Mouse (Mus musculus) heart, embryonic 10.5 days (tissue): Measurements from ENCODE around the gene Pdlim7. TPM values are rescaled to one million over a fixed set of nuclear protein-coding genes. Genes with fewer than 3 reads are reported as not detected.

ENCODE experiments used
- microRNA-seq: library from miRNA; unstranded; fragments of <30 nt; microRNA quantifications from one replicate; pipeline ENCODE4, GENCODE M21; 2017
- polyA plus RNA-seq: library from polyadenylated mRNA; unstranded; fragments of >200 nt; fragmentation: Nextera tagmentation; extraction: Ambion mirVana; gene quantifications from 2 replicates; pipeline ENCODE4 v1.2.1, GENCODE M21; 2016

Pdlim7 gene
- polyA plus RNA-seq, 1 experiment from 2014 or later: 397 TPM

Small RNA genes within 50 kb of the gene (microRNA-seq; reads per million reads assigned to microRNA genes)
- gene Mir6943: not detected
- gene Mir6944: 37.6 reads per million, percentile 41 among the genes with 10 or more reads in this experiment
- gene Mir6945: 11.4 reads per million, percentile 26 among the genes with 10 or more reads in this experiment

Other genes starting within 250 kb of the Pdlim7 start
- 478 and 538 TPM in 2 replicates for gene Prelid1, start 193.2 kb downstream of the Pdlim7 start, polyA plus RNA-seq
- 57.4 and 76.2 TPM in 2 replicates for gene Rab24, start 191.7 kb downstream of the Pdlim7 start, polyA plus RNA-seq
- gene Mxd3, start 183.9 kb downstream of the Pdlim7 start, polyA plus RNA-seq: 14.3 and 15.0 TPM in 2 replicates
- 114 and 117 TPM in 2 replicates for gene Lman2, start 150.9 kb downstream of the Pdlim7 start, polyA plus RNA-seq
- gene Rgs14, start 143.9 kb downstream of the Pdlim7 start, polyA plus RNA-seq: 0.18 and 0.68 TPM in 2 replicates
- gene Slc34a1, start 115.5 kb downstream of the Pdlim7 start, polyA plus RNA-seq: not detected in 2 replicates
- gene Pfn3, start 98.4 kb downstream of the Pdlim7 start, polyA plus RNA-seq: not detected in 2 replicates
- 0.21 and 8.5 TPM in 2 replicates for gene F12, start 86.9 kb downstream of the Pdlim7 start, polyA plus RNA-seq
- 29.5 and 44.2 TPM in 2 replicates for gene Grk6, start 68.6 kb downstream of the Pdlim7 start, polyA plus RNA-seq
- gene Prr7, start 49.4 kb downstream of the Pdlim7 start, polyA plus RNA-seq: 0.17 and 0.21 TPM in 2 replicates
- gene Dbn1, start 25.6 kb downstream of the Pdlim7 start, polyA plus RNA-seq: 101 and 166 TPM in 2 replicates
- gene Dok3, start 15.6 kb upstream of the Pdlim7 start, polyA plus RNA-seq: 0.57 and 2.4 TPM in 2 replicates
- gene Ddx41, start 23.0 kb upstream of the Pdlim7 start, polyA plus RNA-seq: 43.4 and 64.1 TPM in 2 replicates
- 25.9 and 44.0 TPM in 2 replicates for gene Fam193b, start 57.4 kb upstream of the Pdlim7 start, polyA plus RNA-seq
- gene Tmed9, start 60.1 kb upstream of the Pdlim7 start, polyA plus RNA-seq: 129 and 173 TPM in 2 replicates
- gene B4galt7, start 86.2 kb upstream of the Pdlim7 start, polyA plus RNA-seq: 23.9 and 27.6 TPM in 2 replicates
- gene Caml, start 109.3 kb upstream of the Pdlim7 start, polyA plus RNA-seq: 31.3 and 41.8 TPM in 2 replicates
- gene Ddx46, start 121.4 kb upstream of the Pdlim7 start, polyA plus RNA-seq: 26.8 and 36.4 TPM in 2 replicates
- gene B230219D22Rik, start 179.4 kb upstream of the Pdlim7 start, polyA plus RNA-seq: 61.1 and 61.3 TPM in 2 replicates
- gene Txndc15, start 201.0 kb upstream of the Pdlim7 start, polyA plus RNA-seq: 61.3 and 69.5 TPM in 2 replicates
- 52.3 and 54.2 TPM in 2 replicates for gene Pcbd2, start 213.7 kb upstream of the Pdlim7 start, polyA plus RNA-seq